Mouse (Mus musculus): Measurements from ENCODE around the gene Arhgap27. TPM values are rescaled to one million over a fixed set of nuclear protein-coding genes. Genes with fewer than 3 reads are reported as not detected.

The Arhgap27 gene
- polyA plus RNA-seq, 1 experiment, result 2.0 TPM

DNA sequence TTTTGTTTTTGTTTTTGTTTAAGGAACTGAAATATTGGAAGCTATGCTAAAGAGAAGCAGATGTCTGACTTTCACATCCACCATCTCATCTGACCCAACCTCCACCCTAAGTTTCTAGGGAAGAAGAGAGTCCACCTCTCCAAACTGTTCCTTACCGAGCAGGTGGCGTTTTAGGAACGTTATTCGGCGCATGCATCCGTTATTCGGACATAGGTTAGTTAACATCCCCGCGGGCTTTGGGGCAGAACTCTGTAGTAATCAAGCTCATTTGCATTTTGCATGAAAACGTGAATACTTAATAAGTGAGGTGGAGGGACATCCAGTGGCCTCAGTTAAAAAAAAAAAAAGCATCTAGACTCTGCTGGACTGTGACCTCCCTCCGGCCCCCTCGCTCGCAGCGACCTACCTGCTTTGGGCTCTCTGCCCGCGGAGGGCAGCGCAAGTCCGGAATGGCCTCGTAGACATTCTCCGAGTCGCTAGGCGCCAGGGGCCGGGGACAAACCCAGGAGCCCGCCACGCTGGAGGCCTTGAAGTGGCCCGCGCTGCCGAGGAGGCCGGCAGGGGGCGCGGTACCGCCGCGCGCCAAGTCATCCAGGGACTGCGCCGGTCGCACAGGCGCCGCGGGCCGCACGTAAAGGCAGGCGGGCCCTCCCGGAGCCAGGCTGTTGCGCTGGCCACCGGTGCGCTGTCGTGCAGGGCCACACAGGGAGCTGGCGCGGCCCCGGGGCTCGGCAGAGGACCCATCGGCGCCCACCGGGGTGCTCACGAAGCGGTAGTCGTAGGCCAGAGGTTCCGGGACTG is 3.5 kb downstream of the Arhgap27 start:
- Histone ChIP-seq H3K4me1 (ENCODE audit: control insufficient read depth, insufficient read depth, low read length) (no peaks in the 10 kb centered on the region), H3K27ac (ENCODE audit: insufficient read depth, low read length) (no peak overlapping the region), H3K4me3 (ENCODE audit: insufficient read depth, low read length) (peak overlapping the region; percentile 21)
- TF ChIP-seq CTCF (IDR thresholded peaks at IDR 0.05; ENCODE audit: borderline replicate concordance, insufficient read depth, low read length), result peak; percentile 51; the same call in 1 of the 2 replicates
- TF ChIP-seq POLR2A (IDR thresholded peaks at IDR 0.05; ENCODE audit: low read depth, low read length), result no peak

DNA sequence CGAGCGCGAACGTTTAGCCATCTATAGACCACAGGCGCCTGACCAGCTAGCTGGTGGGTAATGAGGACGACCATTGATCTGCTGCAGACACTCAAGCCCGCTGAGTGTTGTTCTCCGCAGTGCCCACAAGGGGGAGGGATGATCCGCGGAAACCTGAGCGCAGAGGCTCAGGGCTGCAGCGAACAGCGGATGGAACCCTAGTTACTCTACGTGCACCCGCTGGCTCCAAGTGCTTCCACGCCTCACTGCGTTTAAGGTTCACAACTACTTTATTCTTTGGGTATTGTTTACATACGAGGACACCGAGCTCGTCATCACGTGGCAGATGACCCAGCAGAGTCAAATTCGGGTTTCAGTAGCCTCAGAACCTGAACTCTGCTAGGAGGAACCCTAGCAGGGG is 4.4 kb downstream of the Arhgap27 start:
- no peak for TF ChIP-seq POLR2A (IDR thresholded peaks at IDR 0.05; ENCODE audit: low read depth, low read length)
- peak; percentile 92 for TF ChIP-seq CTCF (IDR thresholded peaks at IDR 0.05; ENCODE audit: borderline replicate concordance, insufficient read depth, low read length)
- Histone ChIP-seq H3K27ac (ENCODE audit: insufficient read depth, low read length) (no peak overlapping the region), H3K4me1 (ENCODE audit: control insufficient read depth, insufficient read depth, low read length) (no peaks in the 10 kb centered on the region), H3K4me3 (ENCODE audit: insufficient read depth, low read length) (no peak overlapping the region)

DNA sequence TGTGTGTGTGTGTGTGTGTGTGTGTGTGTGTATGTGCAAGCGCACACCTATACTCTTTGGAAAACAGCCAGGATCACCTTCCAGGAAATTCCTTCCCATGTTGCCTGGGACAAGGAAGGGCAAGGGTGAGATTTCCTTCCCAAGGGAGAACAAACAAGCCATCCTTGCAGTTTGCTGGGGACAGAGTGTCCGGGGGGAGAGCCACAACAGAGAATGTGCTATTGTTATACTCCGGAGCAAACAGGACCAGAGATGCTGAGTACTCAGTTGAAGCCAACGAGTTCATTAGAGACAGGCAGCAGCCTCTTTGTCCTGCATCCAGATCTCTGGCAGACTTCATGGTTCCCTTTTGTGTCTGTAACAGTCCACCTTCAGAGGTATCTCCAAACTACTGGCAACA is 5.2 kb downstream of the Arhgap27 start:
- Histone ChIP-seq H3K4me3 (ENCODE audit: insufficient read depth, low read length) (no peak overlapping the region), H3K4me1 (ENCODE audit: control insufficient read depth, insufficient read depth, low read length) (no peaks in the 10 kb centered on the region), H3K27ac (ENCODE audit: insufficient read depth, low read length) (no peak overlapping the region)
- TF ChIP-seq POLR2A (IDR thresholded peaks at IDR 0.05; ENCODE audit: low read depth, low read length) (no peak), CTCF (IDR thresholded peaks at IDR 0.05; ENCODE audit: borderline replicate concordance, insufficient read depth, low read length) (no peak)

DNA sequence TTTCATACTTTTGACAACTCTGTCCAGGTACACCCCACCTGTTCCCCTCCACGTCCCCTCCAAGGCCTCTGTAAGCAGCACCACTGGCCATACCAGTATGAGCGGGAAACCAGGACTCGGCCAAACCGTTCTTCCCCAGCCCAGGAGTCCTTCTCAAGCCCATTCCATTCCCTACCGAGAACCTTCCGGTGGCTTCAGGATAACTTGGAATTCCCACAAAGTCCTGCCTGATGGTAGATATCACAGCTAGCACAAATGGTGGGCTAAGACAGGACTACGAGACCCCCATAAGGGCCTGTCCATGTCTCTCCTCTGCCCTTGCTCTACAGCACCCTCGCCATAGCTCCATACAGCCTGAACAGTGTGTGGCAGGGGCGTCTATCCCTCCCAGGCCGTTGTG is 5.8 kb downstream of the Arhgap27 start:
- no peak for TF ChIP-seq POLR2A (IDR thresholded peaks at IDR 0.05; ENCODE audit: low read depth, low read length)
- no peak for TF ChIP-seq CTCF (IDR thresholded peaks at IDR 0.05; ENCODE audit: borderline replicate concordance, insufficient read depth, low read length)
- no peak overlapping the region for H3K4me3 ChIP-seq (ENCODE audit: insufficient read depth, low read length)
- no peaks in the 10 kb centered on the region for H3K4me1 ChIP-seq (ENCODE audit: control insufficient read depth, insufficient read depth, low read length)
- no peak overlapping the region for H3K27ac ChIP-seq (ENCODE audit: insufficient read depth, low read length)

DNA sequence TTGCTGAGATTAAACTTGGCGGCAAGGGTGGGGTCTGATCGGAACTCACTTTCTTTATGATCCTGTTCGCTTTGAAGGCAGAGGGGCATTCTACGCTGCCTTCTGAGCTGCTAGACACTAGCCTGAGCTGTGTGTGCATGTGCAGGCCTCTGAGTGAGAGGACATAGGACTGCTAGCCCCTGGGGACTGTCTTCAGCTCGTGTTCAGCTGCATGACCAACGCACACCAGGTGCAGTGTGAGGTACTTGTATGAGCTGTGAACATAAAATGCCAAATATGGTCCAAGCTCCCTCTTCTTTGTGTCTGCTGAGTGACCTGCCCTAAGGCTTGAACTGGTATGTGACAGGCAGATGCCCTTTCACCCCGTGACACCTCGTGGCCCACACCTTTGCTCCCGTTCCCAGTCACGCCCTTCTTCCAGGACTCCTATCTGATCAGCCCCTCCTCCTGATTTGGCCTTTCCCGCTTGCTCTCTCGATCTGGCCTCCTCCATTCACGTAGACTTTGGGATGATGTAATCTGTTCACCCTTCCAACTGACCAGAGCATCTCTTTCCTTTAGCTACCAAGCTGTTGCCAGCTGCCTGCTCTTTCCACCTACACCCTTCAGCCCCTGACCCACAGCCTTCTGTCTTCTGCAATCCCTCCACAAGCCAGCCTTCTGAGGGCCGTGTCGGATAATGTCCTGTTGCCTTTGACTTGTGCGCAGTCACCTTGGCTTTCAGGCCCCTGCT is 6.4 kb downstream of the Arhgap27 start:
- TF ChIP-seq POLR2A (IDR thresholded peaks at IDR 0.05; ENCODE audit: low read depth, low read length) (no peak), CTCF (IDR thresholded peaks at IDR 0.05; ENCODE audit: borderline replicate concordance, insufficient read depth, low read length) (no peak)
- Histone ChIP-seq H3K27ac (ENCODE audit: insufficient read depth, low read length) (no peak overlapping the region), H3K4me1 (ENCODE audit: control insufficient read depth, insufficient read depth, low read length) (no peaks in the 10 kb centered on the region), H3K4me3 (ENCODE audit: insufficient read depth, low read length) (no peak overlapping the region)

DNA sequence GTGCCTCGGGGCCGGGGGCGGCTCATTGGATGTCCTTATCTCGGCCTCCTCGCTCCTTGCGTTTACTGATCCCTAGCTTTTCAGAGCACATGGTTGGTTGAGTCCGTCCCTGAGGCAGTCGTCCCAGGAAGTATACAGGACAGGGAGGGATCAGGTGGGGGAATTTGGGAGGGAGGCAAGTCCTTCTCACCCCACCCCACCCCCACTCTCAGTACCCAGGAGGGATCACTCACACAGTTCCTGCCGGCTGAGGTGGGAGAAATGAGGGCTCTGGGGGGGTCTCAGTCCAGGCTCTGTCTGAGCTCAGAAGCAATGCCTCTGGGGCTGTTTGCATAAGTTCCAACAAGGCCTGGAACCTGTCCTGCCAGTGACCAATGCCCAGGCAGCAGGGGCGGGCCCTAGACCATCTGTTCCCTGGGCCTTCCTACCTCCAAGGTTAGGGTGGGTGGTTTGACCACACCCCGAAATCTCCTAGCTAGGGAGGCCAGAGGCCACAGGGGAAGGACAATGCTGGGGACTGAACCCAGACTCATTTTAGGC is 7.4 kb downstream of the Arhgap27 start:
- H3K4me3 ChIP-seq (ENCODE audit: insufficient read depth, low read length), result no peak overlapping the region

DNA sequence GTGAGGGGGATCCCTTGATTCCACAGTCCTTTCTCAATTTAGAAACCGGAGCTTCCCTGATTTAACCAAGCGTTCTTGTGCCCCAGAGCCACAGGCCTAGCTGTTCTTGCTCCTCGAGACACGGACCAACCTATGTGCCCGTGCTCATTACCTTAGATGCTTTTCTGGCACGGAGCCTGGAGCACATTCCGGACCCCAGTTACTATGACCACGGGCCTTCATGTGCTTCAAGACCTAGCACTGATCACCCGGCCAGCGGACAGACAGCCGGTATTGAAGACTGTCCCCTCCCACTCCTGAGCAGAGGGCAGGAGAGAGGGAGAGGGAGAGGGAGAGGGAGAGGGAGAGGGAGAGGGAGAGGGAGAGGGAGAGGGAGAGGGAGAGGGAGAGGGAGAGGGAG is 8.2 kb downstream of the Arhgap27 start:
- Histone ChIP-seq H3K4me1 (ENCODE audit: control insufficient read depth, insufficient read depth, low read length) (no peaks in the 10 kb centered on the region), H3K4me3 (ENCODE audit: insufficient read depth, low read length) (no peak overlapping the region), H3K27ac (ENCODE audit: insufficient read depth, low read length) (no peak overlapping the region)
- no peak for TF ChIP-seq POLR2A (IDR thresholded peaks at IDR 0.05; ENCODE audit: low read depth, low read length)

More for the DNA sequence above, 7.4 kb downstream of the Arhgap27 start:
- Histone ChIP-seq H3K27ac (ENCODE audit: insufficient read depth, low read length) (no peak overlapping the region), H3K4me1 (ENCODE audit: control insufficient read depth, insufficient read depth, low read length) (no peaks in the 10 kb centered on the region)
- TF ChIP-seq POLR2A (IDR thresholded peaks at IDR 0.05; ENCODE audit: low read depth, low read length), result no peak
- no peak for TF ChIP-seq CTCF (IDR thresholded peaks at IDR 0.05; ENCODE audit: borderline replicate concordance, insufficient read depth, low read length)

DNA sequence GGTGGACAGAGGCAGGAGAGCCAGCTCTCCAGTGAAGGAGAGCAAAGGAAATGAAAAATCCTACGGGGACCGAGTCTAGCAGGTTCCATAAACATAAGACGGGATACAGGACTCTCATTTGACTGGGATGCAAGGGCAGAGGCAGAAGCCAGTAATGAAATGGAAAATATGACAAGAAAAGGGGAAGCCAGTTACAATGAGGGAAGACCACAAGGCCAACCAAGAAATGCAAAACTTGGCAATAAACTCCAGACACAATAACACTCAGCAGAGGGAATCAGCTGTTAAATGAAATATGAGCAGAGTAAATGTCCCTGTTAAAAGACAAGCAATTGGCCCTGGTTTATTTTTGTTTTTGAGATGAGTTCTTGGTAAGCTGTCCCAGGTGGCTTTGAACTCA is 9.5 kb downstream of the Arhgap27 start:
- TF ChIP-seq CTCF (IDR thresholded peaks at IDR 0.05; ENCODE audit: borderline replicate concordance, insufficient read depth, low read length) (no peak), POLR2A (IDR thresholded peaks at IDR 0.05; ENCODE audit: low read depth, low read length) (no peak)
- Histone ChIP-seq H3K4me3 (ENCODE audit: insufficient read depth, low read length) (no peak overlapping the region), H3K4me1 (ENCODE audit: control insufficient read depth, insufficient read depth, low read length) (no peaks in the 10 kb centered on the region), H3K27ac (ENCODE audit: insufficient read depth, low read length) (no peak overlapping the region)

DNA sequence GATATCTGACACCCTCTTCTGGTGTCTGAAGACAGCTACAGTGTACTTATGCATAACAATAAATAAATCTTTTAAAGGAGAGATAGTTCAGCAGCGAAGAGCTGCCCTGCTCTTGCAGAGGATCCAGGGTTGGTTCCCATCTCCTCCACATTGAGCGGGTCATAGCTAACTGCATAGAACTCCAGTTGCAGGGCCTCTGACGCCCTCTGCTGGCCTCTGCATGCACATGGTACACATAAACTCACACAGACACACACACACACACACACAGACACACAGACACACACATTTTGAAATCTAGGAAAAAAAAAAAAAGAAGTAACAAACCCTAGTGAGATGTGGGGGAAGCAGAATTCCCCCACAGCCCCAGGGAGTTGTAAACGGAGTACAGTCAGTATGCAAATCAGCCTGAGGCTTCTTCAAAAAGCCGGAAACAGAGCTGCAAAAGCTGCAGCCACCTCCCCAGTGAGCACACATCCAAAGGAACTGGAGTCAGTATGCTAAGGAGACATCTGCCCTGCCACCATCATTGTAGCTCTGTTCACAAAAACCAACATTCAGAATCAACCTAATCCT is 11.2 kb downstream of the Arhgap27 start:
- no peak overlapping the region for H3K27ac ChIP-seq (ENCODE audit: insufficient read depth, low read length)
- TF ChIP-seq CTCF (IDR thresholded peaks at IDR 0.05; ENCODE audit: borderline replicate concordance, insufficient read depth, low read length) (no peak), POLR2A (IDR thresholded peaks at IDR 0.05; ENCODE audit: low read depth, low read length) (no peak)
- no peaks in the 10 kb centered on the region for H3K4me1 ChIP-seq (ENCODE audit: control insufficient read depth, insufficient read depth, low read length)
- H3K4me3 ChIP-seq (ENCODE audit: insufficient read depth, low read length), result no peak overlapping the region

Measured in embryonic fibroblast, embryonic 13.5 days (primary cell).